Mouse (Mus musculus): ENCODE measurements around the gene Cdadc1. TPM values are rescaled to one million over a fixed set of nuclear protein-coding genes. Genes with fewer than 3 reads are reported as not detected.
A peak's percentile ranks its signal among the peaks of the same experiment; 100 is the strongest.

Gene Cdadc1
- 23.8 to 26.5 TPM (median 25.9 TPM) in 3 replicates for total RNA-seq (2017)

DNA sequence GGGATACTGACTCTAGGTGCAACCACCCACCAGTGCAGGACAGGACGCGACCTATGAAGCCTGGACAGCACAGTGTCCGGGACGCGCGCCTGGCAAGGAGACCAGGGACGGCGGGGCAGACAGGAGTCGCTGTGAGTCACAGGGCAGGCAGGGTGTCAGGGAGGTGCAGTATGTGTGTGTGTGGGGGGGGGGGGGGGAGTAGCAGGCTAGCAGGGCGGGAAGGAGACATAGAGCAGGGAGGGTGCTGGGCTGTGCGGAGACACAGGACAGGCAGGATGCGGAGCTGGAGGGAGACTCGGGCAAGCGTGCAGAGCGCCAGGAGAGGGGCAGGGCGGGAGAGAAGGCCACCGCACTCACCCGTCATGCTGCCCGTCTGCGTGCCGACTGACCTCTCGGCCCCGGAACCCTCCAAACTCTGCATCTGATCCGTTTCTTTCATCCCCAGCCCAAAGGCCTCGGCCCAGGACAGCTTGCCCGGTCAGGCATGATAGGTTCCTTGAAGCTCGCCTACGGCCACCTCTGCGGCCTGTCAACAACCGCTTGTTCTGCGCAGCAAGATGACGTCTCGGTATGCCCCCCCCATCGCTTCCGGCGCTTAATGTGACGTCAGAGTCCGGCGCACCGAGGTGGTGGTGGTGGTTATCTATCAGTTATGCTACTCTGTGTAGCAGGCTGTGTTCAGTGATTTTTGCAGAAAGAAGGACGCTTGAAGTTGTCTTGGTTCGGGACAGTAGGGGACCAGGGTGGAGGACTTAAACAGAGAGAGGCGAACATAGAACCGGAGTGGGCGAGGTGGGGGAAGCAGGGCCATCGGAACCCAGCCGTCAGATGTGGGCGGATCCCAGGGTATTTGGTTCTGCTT lies at the start of gene Cdadc1:
Cdadc1 (minus strand) TSS at position 562 of the 862 bp plus-strand sequence.
- peak; percentile 97 for ATAC-seq (replicated peaks; ENCODE audit: insufficient number of reproducible peaks, low FRiP score, low TSS enrichment, poor library complexity, severe bottlenecking)

DNA sequence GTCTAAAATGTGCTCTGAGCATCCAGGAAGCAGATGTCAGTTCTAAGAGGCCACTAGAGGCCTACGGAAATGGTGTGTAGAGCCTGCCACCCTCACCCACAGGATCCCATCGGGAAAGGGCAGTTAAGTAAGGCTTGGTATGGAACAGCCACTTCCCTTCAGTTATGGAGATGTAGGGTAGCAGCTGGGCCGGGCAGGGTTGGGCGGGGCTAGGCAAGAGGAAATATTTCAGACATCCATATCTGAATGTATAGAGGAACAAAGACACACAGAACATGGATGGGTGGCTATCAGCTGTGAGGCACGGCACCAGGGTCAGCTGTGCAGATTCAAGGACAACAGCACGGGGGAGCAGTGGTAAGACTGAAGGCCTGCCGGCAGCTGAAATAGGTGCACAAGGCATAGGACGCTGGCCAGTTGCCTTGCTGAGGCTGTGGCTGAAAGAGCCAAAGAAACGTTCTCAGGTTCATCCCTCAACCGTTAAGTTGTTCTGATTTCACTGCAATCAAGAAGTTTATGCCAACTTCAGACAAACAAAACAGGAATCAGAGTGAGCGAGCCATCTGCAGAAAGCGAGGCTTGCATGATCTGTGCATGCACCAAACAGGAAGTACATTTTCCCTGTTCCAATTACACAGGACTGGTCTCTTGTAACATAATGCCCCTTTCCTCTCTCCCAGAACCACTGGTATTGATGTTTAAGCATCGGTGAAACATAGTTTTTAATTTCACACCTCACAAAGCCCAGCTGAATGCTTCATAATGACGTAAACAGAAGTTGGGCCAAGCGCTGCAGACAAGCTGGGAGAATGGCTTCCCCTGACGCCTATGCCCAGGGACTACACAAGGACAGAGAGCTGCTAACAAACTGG lies 49.3 kb upstream of the Cdadc1 start:
- no peak for ATAC-seq (replicated peaks; ENCODE audit: insufficient number of reproducible peaks, low FRiP score, low TSS enrichment, poor library complexity, severe bottlenecking)

DNA sequence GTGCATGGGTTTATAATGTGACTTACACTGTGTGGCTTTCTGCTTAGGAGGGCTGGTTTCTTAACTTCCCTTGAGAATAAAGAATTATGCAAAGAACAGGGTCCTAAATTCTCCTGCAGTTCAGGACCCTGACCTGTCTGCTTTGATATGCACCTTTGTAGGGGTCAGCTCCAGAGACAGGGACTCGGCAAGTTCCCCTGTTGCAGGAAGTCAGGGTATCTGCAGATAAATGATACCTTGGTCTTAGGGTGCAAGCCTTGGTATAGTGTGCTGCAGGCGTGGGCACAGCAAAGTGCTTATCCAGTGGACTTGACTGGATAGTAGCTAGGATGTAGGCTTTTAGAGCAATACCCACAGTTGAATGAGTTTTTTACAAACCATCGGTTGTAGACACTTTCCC lies 47.1 kb upstream of the Cdadc1 start:
- no peak for ATAC-seq (replicated peaks; ENCODE audit: insufficient number of reproducible peaks, low FRiP score, low TSS enrichment, poor library complexity, severe bottlenecking)

DNA sequence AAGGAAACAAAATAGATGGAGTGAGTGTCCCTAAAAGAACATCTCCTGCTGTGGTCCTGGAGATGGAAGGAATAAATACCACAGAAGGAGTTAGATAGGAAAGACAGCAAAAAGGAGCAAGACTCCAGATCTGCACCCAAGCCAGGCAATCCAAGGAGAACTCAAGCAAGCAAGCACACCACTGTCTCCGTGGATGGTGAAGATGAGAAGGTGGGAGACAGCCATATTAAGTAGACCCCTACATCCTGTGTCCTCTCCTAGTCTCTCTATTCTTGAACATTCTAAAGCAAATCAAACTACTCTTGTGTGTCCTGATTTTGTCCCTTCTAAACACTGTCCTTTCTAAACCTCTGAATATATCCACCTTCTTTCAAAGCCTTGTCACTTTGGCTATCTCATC lies 46.4 kb upstream of the Cdadc1 start:
- ATAC-seq (replicated peaks; ENCODE audit: insufficient number of reproducible peaks, low FRiP score, low TSS enrichment, poor library complexity, severe bottlenecking) = no peak

DNA sequence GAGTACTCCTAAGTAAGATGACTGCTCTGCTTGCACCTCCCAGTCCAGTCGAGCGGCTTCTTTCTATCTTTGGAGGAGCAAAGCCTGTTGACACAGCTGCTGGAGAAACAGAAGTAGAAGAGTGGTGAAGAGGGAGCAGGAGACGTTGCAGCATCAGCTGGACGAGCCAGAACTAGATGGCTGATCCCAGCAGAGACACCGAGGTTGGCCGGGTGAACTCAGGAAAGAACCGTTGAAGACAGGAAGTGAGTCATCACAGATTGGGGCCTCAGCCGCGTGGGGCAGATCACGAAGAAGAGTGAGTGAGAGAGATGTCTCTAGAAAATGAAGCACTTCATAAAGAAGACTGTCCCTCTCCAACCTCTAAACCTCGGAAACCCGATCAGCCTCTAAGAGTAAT lies 45.8 kb upstream of the Cdadc1 start:
- no peak for ATAC-seq (replicated peaks; ENCODE audit: insufficient number of reproducible peaks, low FRiP score, low TSS enrichment, poor library complexity, severe bottlenecking)

DNA sequence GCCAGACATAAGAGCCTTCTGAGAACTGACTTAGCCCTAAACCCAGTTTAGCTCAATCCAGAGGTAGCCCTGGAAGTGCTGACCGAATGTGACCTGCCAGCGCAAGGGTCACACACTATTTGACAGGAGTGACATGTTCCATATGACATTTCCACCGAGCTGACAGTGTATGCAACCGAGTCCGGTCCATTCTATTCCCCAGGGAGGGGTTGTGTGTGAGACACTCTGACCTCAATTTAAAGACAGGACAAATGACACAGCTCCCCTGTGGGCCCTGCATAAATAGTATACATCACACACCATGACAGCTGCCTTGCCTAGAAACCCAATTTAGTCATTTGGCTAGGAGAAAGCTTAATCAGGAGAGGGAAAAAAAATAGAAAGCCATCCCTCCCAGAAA lies 44.1 kb upstream of the Cdadc1 start:
- no peak for ATAC-seq (replicated peaks; ENCODE audit: insufficient number of reproducible peaks, low FRiP score, low TSS enrichment, poor library complexity, severe bottlenecking)

DNA sequence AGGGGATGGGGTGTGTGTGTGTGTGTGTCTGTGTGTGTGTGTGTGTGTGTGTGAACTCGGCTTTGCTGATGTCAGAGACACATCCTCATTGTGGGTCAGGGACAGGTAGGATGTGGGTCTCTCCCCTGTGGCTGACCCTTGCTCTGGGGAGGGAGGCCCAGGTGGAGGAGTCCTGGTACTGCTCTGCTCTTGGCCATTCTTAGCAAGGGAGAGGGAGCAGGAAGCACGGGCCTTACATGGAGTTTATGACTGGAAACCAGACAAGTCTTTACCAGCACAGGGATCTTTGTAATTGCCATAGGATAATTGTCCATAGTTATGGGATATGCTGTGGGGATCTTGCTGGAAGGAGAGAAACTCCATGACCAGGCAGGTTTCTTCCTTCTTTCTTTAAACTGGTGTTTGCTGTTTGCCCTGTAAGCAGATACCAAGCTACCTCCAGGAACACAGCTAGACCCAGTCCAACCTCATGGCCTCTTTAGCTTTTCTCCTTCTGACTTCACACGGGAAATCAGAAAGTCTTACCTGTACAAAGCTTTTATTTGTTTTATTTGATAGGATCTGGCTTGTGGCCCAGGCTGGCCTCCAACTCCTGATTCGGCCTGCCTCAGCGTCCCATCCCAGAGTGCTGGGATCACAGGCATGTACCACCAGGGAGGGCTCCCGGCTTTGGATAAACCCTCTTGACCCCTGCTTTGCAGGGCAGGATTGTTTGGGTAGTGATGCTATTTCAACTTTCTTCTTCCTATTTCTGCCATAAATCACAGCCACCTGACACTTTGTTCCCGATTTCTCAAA lies 41.3 kb upstream of the Cdadc1 start:
- no peak for ATAC-seq (replicated peaks; ENCODE audit: insufficient number of reproducible peaks, low FRiP score, low TSS enrichment, poor library complexity, severe bottlenecking)

DNA sequence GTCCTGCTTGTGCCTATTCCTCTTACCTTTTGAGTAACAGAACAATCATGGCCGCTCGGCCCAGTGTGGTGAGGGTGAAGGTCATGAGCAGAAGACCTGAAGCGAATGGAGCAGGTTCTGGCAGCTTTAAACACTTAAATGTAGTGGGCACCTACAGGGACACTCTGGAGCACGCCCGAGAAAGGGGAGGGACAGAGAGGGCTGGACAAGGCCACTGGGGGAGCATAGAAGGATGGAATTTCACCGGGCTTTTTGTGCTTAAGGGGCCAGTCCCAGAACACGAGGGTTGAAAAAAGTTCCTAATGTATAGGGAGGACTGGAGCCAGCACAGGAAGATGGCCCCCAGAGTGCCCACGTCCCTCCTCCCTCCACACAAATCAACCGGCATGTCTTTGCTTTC lies 36.2 kb upstream of the Cdadc1 start:
- no peak for ATAC-seq (replicated peaks; ENCODE audit: insufficient number of reproducible peaks, low FRiP score, low TSS enrichment, poor library complexity, severe bottlenecking)

DNA sequence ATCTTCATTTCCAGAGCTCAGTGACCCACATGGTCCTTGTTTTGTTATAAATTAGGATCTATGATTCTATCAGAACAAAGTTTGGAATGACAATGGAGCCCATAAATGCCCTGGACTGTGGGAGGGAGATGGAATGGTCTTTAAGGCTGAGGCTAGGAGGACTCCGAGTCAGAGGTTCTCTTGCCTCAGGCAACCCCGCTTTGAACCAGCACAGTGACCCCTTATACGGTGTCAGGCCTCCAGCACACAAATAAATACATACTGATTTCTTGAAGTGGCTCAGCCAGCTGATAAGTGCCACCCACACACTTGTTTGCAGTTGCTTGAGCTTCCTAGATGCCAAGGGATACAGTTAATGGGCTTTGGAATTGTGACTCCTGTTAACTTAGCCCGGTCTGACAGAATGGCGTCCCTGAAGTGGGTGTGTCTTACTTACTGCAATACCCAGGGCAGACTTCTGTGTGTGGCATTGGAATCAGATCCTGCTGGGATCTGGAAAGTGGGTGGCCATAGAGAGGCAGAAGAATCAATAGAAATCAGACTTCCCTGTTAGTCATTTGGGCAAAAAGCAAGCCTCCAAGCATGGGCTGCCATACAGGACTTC lies 35.6 kb upstream of the Cdadc1 start:
- no peak for ATAC-seq (replicated peaks; ENCODE audit: insufficient number of reproducible peaks, low FRiP score, low TSS enrichment, poor library complexity, severe bottlenecking)

DNA sequence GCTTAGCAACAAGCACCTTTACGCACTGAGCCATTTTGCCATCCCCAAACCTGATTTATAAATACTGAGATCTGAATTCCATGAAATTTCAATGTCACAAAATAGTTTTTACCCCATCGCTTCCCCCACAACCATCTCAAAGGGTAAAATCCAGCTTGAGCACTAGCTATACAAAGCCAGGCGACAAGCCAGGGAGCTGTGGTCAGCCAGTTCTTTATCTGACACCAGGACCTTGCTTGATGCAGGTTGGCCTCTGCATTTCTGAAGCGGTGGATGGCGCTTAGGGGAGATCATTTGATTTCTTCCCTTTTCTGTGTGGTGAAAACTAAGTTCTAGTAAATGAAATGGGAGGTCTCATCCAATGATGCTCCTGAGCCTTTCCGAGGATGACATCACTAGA lies 34.3 kb upstream of the Cdadc1 start:
- no peak for ATAC-seq (replicated peaks; ENCODE audit: insufficient number of reproducible peaks, low FRiP score, low TSS enrichment, poor library complexity, severe bottlenecking)

DNA sequence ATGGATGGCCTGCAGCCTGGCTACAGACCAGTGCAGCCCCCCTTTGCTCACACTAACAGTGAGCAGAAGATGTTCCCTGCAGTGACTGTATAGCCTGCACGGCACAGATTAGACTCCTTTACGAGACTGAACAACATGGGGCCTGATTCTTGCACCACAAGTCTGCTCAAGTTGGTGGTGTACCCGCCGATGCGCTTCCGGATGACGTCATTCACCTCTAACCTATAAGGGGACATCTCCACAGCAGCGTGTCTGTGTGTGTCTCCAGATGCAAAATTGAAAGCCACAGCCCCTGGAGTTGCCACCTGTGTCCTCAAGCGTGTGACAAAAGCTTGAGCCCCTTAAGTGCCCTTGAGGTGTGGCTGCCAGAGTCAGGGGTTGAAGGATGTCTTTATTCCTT lies 32.3 kb upstream of the Cdadc1 start:
- ATAC-seq (replicated peaks; ENCODE audit: insufficient number of reproducible peaks, low FRiP score, low TSS enrichment, poor library complexity, severe bottlenecking) = no peak

DNA sequence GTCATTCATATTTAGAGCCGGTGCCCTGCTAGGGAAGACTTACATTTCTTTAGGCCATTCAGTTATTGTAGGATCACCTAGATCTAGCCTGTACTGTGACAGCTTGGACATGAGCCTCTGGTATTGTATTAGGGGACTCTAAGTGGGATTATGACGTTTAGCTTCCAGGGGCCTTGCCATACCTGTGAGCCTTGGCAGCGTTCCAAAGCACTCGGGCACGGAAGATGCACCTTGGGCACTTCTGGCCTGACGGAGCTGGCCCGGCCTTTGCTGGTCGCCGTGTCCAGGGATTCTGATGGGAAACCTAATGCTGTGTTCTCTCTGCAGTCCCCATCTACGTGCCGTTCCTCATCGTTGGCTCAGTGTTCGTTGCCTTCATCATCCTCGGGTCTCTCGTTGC lies 31.5 kb upstream of the Cdadc1 start:
- ATAC-seq (replicated peaks; ENCODE audit: insufficient number of reproducible peaks, low FRiP score, low TSS enrichment, poor library complexity, severe bottlenecking) = no peak

DNA sequence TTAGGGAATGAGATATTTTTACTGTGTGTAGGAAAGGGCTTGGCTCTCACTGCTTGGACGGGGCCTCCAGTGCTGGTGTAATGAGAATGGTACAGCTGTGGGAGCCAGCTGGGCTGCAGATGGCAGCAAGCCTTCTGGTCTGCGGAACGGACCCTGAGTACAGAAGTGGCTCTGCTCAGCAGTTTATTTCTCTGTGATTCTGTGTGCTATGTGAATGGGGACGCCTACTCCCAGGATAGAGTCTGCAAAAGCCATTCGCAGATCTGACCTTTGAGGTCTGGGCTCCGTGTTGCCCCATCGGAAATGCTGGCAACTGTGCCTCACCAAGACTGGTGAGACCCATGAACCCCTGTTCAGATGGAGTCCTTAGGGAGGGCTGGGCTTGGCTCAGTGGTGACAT lies 30.1 kb upstream of the Cdadc1 start:
- ATAC-seq (replicated peaks; ENCODE audit: insufficient number of reproducible peaks, low FRiP score, low TSS enrichment, poor library complexity, severe bottlenecking) = no peak

DNA sequence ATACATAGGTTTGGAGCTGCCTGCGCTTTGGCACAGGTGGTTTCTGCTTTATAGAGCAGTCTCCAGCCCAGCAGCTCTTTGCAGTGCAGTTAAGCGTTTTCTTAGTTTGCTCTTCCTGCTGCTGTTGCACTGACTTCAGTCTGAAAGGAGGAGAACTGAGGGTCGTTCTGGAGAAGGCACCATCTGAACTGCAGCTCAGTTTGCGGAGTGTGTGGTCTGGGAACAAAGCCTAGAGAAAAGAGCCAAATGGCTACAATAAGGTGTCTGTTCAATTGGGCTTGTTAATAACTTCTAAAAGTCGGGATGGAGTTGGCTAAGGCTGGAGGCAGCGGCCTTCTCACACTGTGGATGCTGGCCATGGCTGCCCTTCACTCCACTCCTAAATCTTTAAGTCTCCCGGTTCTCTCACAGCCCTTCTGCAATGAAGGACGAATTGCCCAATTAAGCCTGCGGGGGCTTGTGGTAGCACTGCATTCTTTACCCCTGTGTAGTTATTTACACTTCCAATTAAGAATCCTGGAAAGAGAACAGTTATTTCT lies 29.5 kb upstream of the Cdadc1 start:
- ATAC-seq (replicated peaks; ENCODE audit: insufficient number of reproducible peaks, low FRiP score, low TSS enrichment, poor library complexity, severe bottlenecking) = no peak

DNA sequence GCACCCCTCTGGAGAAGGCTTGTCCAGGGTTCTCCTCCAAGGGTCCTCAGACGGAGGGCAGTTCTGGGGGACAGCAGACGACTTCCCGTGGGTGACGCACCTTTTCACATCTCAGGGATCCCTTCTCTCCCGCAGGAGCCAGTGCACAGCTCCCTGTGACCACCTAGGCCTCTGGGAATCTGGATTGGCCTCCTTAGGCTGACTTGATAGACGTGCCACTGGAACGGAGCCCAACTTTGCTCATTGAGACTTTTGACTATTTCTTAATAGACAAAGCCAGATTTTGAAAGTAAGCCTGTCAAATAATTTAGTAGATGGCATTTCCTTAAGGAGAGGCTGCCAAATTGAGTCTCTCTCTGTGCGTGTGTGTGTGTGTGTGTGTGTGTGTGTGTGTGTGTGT lies 29.0 kb upstream of the Cdadc1 start:
- no peak for ATAC-seq (replicated peaks; ENCODE audit: insufficient number of reproducible peaks, low FRiP score, low TSS enrichment, poor library complexity, severe bottlenecking)

DNA sequence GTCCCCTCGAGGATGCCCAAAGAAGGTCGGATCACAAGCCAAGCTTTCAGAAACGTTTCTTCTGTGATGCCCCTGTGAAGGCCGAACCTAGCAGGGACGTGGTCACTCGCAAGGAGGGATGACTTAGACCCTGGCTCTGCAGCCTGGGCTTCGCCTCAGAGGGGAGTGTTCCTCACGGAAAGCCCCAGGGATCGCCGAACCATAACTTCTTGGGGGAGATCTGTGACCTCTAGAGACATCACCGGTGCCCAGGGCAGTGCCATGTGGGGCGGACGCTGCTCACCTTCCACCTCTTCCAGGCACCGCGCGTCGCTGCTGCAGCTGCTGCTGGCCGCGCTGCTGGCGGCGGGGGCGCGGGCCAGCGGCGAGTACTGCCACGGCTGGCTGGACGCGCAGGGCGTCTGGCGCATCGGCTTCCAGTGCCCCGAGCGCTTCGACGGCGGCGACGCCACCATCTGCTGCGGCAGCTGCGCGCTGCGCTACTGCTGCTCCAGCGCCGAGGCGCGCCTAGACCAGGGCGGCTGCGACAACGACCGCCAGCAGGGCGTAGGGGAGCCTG lies 28.1 kb upstream of the Cdadc1 start:
- no peak for ATAC-seq (replicated peaks; ENCODE audit: insufficient number of reproducible peaks, low FRiP score, low TSS enrichment, poor library complexity, severe bottlenecking)

DNA sequence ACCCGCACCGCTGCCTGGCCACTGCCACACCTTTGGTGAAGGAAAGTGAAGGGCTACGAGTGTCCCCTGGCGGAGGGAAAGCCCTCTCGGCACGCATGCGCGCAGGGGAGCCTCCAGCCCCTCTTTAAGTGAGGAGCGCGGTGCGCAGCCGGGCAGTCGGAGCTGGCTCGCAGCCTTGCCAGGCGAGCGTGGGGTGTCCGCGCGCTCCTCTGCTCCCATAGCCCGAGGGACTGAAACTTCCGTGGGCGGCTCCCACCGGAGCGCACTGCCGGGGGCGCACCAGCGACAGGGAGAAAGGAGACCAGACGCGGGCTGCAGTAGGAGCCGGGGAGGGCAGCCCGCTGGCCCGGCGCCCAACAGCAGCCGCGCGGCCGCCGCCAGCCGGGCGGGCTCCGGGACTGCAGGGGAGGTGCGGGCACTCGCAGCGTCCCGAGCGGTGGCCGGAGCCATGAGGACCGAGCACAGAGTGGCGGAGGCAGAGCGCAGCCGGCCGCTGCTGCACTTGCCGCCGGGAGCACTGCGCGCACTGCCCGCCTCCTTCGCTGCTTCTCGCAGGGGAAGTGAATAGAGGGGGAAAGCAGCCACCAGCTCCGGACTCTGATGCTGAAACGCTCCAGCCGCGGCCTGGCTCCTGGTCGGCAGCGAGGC lies 27.5 kb upstream of the Cdadc1 start, which contains the start of gene Shisa2:
Shisa2 (plus strand) TSS at position 151 of the 648 bp plus-strand sequence.
- no peak for ATAC-seq (replicated peaks; ENCODE audit: insufficient number of reproducible peaks, low FRiP score, low TSS enrichment, poor library complexity, severe bottlenecking)

All from monocyte, adult 5-6 weeks (primary cell).